ENCODE assay signal across 17 mouse cellular contexts in the genomic region with DNA sequence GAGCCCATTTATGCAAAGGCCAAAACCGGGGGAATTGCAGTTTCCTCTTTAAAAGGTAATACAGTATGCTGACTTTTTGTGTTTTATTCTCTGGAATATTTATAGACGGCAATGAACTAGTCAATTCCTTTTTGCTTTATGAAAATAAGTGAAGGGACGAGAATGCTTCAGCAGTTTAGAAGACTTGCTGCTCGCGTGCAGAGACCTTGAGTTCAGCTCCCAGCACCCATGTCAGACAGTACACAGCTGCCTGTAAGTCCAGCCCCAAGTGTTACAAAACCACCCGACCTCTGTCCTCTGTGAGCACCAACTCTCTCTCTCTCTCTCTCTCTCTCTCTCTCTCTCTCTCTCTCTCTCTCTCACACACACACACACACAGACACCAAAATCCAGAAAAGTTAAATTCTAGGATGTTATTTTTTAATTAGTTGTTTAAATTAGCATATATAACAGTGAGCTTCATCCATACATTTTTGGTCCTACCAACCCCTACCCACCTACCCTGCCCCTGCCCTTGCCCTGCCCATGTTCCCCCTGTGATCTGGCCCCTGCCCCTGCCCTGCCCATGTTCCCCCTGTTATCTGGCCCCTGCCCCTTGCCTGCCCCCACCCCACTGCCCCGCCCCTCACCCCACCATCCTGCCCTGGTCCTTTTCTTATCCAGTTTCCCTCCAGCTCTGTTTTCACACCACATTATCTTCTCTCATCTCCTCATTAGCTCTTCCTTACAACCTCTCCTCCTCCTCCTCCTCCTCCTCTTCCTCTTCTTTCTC. TPM values are rescaled to one million over a fixed set of nuclear protein-coding genes. Genes with fewer than 3 reads are reported as not detected.
DNase-seq lines count a peak whose midpoint lies in the region; ATAC-seq and TF ChIP-seq lines count a peak whose summit lies in the region.
"Had no signal": no experiment of that assay in that cellular context is flagged by ENCODE, and none has a peak within 500 bp of the region (broad histone marks: within the 10 kb centered on the region; RNA-seq: fewer than 3 reads in every experiment).

No protein-coding gene starts in this region.

- WGBS in spleen, adult 2 months = 63% methylated on average over 7 of the region's 7 CpGs
- 36% methylated on average over 7 of the region's 7 CpGs for WGBS in liver, embryonic 14.5 days (ENCODE audit: insufficient replicate concordance)
- WGBS in midbrain, embryonic 15.5 days = 78% methylated on average over 7 of the region's 7 CpGs

- no peak overlapping the region for H3K4me2 ChIP-seq in liver, embryonic 14.5 days (ENCODE audit: low read depth)
- H3K4me2 ChIP-seq in midbrain, embryonic 15.5 days = no peak overlapping the region
- H3K4me2 ChIP-seq: hindbrain, embryonic 14.5 days; lung, embryonic 15.5 days; neural tube, embryonic 13.5 days had no signal

- no peak overlapping the region for H3K4me3 ChIP-seq in spleen, adult 2 months (ENCODE audit: extremely low read depth, insufficient read depth, insufficient read length)
- H3K4me3 ChIP-seq in liver, embryonic 14.5 days (ENCODE audit: insufficient read depth in 1 of 2, low read depth in 2 of 2, low read length in 2 of 2) = no peak overlapping the region
- H3K4me3 ChIP-seq in midbrain, embryonic 15.5 days = no peak overlapping the region
- H3K4me3 ChIP-seq: lung, embryonic 15.5 days; neural tube, embryonic 13.5 days had no signal

- H3K4me1 ChIP-seq in spleen, adult 2 months (ENCODE audit: control insufficient read depth, insufficient read depth, insufficient read length) = peaks cover 23% of the 10 kb centered on the region; the same call in 1 of the 2 replicates
- peaks cover 14 to 22% of the 10 kb centered on the region in 2 experiments for H3K4me1 ChIP-seq in liver, embryonic 14.5 days (replicated peaks; ENCODE audit: control insufficient read depth in 2 of 2, insufficient read depth in 2 of 2, low read length in 1 of 2)
- peaks cover 4% of the 10 kb centered on the region; the same call in 1 of the 2 replicates for H3K4me1 ChIP-seq in midbrain, embryonic 15.5 days
- H3K4me1 ChIP-seq: neural tube, embryonic 13.5 days had no signal

- H3K9me3 ChIP-seq in liver, embryonic 14.5 days (ENCODE audit: control insufficient read depth, low read length) = no peaks in the 10 kb centered on the region
- H3K9me3 ChIP-seq in midbrain, embryonic 15.5 days = no peaks in the 10 kb centered on the region
- H3K9me3 ChIP-seq: lung, embryonic 15.5 days; neural tube, embryonic 13.5 days had no signal

- H3K27ac ChIP-seq in spleen, adult 2 months (ENCODE audit: insufficient read depth, low read length) = 0 out of 2 replicates have a peak overlapping the region, but pooled peaks have one; percentile 10
- H3K27ac ChIP-seq in liver, embryonic 14.5 days = no peak overlapping the region
- no peak overlapping the region for H3K27ac ChIP-seq in midbrain, embryonic 15.5 days
- H3K27ac ChIP-seq: hindbrain, embryonic 14.5 days; kidney, postnatal 0 days; lung, embryonic 15.5 days; neural tube, embryonic 13.5 days had no signal

- no peak for TF ChIP-seq EP300 in liver, embryonic 14.5 days (IDR thresholded peaks at IDR 0.05; ENCODE audit: low read depth)

- H3K9ac ChIP-seq in liver, embryonic 14.5 days (replicated peaks) = no peak overlapping the region
- no peak overlapping the region for H3K9ac ChIP-seq in midbrain, embryonic 15.5 days
- H3K9ac ChIP-seq: hindbrain, embryonic 14.5 days; lung, embryonic 15.5 days; neural tube, embryonic 13.5 days had no signal

- no peak for TF ChIP-seq CTCF in spleen, adult 2 months (IDR thresholded peaks at IDR 0.05; ENCODE audit: extremely low read depth, insufficient read depth, insufficient read length, insufficient replicate concordance)
- TF ChIP-seq CTCF in liver, embryonic 14.5 days (IDR thresholded peaks at IDR 0.05; ENCODE audit: low read depth) = no peak

- TF ChIP-seq POLR2A in spleen, adult 2 months (IDR thresholded peaks at IDR 0.05; ENCODE audit: low read depth, low read length) = no peak

- ATAC-seq in liver, embryonic 14.5 days (ENCODE audit: insufficient read depth) = peak; percentile 29
- no peak for ATAC-seq in midbrain, embryonic 15.5 days (replicated peaks)
- ATAC-seq: forebrain, embryonic 16.5 days had no signal

- no peaks in the 10 kb centered on the region for H3K27me3 ChIP-seq in spleen, adult 2 months (ENCODE audit: control insufficient read depth, insufficient read depth, low read length)
- H3K27me3 ChIP-seq in liver, embryonic 14.5 days (ENCODE audit: control insufficient read depth, insufficient read depth, low read length) = no peaks in the 10 kb centered on the region
- H3K27me3 ChIP-seq in midbrain, embryonic 15.5 days (replicated peaks) = no peaks in the 10 kb centered on the region; the same call in 1 of the 2 replicates
- H3K27me3 ChIP-seq: lung, embryonic 15.5 days; neural tube, embryonic 13.5 days had no signal

- no peaks in the 10 kb centered on the region for H3K36me3 ChIP-seq in spleen, adult 2 months (ENCODE audit: control insufficient read depth, insufficient read depth, low read length)
- H3K36me3 ChIP-seq in liver, embryonic 14.5 days (replicated peaks; ENCODE audit: control insufficient read depth, insufficient read depth, low read depth) = no peaks in the 10 kb centered on the region
- H3K36me3 ChIP-seq in midbrain, embryonic 15.5 days (replicated peaks) = no peaks in the 10 kb centered on the region
- H3K36me3 ChIP-seq: lung, embryonic 15.5 days; neural tube, embryonic 13.5 days had no signal

- DNase-seq in adrenal gland, postnatal 14 days = peak; percentile 51
- DNase-seq in adrenal gland, adult 8-10 months = no peak
- no peak for DNase-seq in spleen, adult 2 months (ENCODE audit: low read depth in 1 of 2, low spot score in 2 of 2)
- no peak for DNase-seq in spleen, postnatal 14 days (ENCODE audit: low spot score in 2 of 2)
- peak in 1 of 3 experiments; percentile 35 for DNase-seq in liver, embryonic 14.5 days (ENCODE audit: low read depth in 3 of 3, low spot score in 3 of 3)
- DNase-seq in layer of hippocampus, postnatal 36 days = no peak
- DNase-seq in testis, postnatal 14 days (ENCODE audit: low spot score) = no peak
- DNase-seq: cerebellum, adult 11-12 months; heart, postnatal 10 days; left cerebral cortex, postnatal 4 days; thymus, postnatal 14 days had no signal

RNA-seq across cellular contexts. Expression of a gene that starts 25.1 kb away (rescaled TPM):
- total RNA-seq in adrenal gland, postnatal 14 days (2021) = 52.1 and 53.6 TPM in 2 replicates
- 10 to 100 TPM; 27.0 to 31.7 (median 29.5) TPM for total RNA-seq in adrenal gland, adult 8-10 months (2022)
- 6.7 and 8.4 TPM in 2 replicates for polyA plus RNA-seq in spleen, adult 2 months (2012; rRNA removed)
- polyA plus RNA-seq in liver, embryonic 14.5 days (2012; rRNA removed) = 2.4 and 3.1 TPM in 2 replicates
- polyA plus RNA-seq in liver, embryonic 14.5 days (2014; fragmentation: Nextera tagmentation; extraction: Ambion mirVana) = 2.8 and 2.9 TPM in 2 replicates
- total RNA-seq in layer of hippocampus, postnatal 36 days (2021) = 10 to 100 TPM; 45.8 to 48.4 TPM
- polyA plus RNA-seq in midbrain, embryonic 15.5 days (2015; fragmentation: Nextera tagmentation; extraction: Ambion mirVana) = 12.1 and 14.4 TPM in 2 replicates
